In the genomic region with DNA sequence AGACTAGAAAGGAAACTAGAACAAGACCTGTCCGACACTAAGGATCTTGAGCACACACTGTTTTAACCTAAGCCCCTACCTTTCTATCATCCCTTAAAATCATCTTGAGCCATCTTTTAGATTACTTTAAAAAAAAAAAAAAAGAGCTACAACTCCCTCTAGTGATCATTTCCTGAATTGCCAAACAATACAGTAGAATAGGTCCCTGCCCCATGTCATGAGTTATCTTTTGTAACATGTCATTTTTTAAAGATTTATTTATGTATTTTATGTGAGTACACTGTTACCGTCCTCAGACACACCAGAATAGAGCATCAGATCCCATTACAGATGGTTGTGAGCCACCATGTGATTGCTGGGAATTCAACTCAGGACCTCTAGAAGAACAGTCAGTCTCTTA, we compare ENCODE assay signal across 10 mouse cellular contexts. TPM values are rescaled to one million over a fixed set of nuclear protein-coding genes. Genes with fewer than 3 reads are reported as not detected.
DNase-seq lines count a peak whose midpoint lies in the region; ATAC-seq and TF ChIP-seq lines count a peak whose summit lies in the region.
"Had no signal": no experiment of that assay in that cellular context is flagged by ENCODE, and none has a peak within 500 bp of the region (broad histone marks: within the 10 kb centered on the region; RNA-seq: fewer than 3 reads in every experiment).

No protein-coding gene starts in this region.

- no peak for TF ChIP-seq CTCF in liver, adult 2 months (IDR thresholded peaks at IDR 0.05; ENCODE audit: low read depth, low read length)
- TF ChIP-seq CTCF in brain, embryonic 14.5 days (IDR thresholded peaks at IDR 0.05; ENCODE audit: borderline replicate concordance, extremely low read depth, insufficient read depth, insufficient read length), result no peak

- no peak overlapping the region for H3K4me2 ChIP-seq in embryonic facial prominence, embryonic 11.5 days (ENCODE audit: low read depth, low read length)
- no peak overlapping the region for H3K4me2 ChIP-seq in liver, embryonic 12.5 days
- H3K4me2 ChIP-seq in midbrain, embryonic 14.5 days (ENCODE audit: low read length), result no peak overlapping the region
- H3K4me2 ChIP-seq: limb, embryonic 12.5 days had no signal

- H3K79me2 ChIP-seq in liver, adult 2 months (ENCODE audit: control insufficient read depth, insufficient read depth, low read length), result peaks cover 4% of the 10 kb centered on the region; the same call in 1 of the 2 replicates

- no peaks in the 10 kb centered on the region for H3K4me1 ChIP-seq in embryonic facial prominence, embryonic 11.5 days (ENCODE audit: control insufficient read depth, insufficient read depth, low read length)
- no peaks in the 10 kb centered on the region for H3K4me1 ChIP-seq in embryonic facial prominence, embryonic 10.5 days
- peaks cover 7% of the 10 kb centered on the region for H3K4me1 ChIP-seq in liver, adult 2 months (ENCODE audit: control insufficient read depth, insufficient read depth, low read length)
- H3K4me1 ChIP-seq in liver, embryonic 12.5 days, result peaks cover 7% of the 10 kb centered on the region; the same call in 1 of the 2 replicates
- H3K4me1 ChIP-seq in midbrain, embryonic 14.5 days (ENCODE audit: control insufficient read depth, insufficient read depth, low read length), result no peaks in the 10 kb centered on the region
- H3K4me1 ChIP-seq: limb, embryonic 12.5 days had no signal

- H3K9me3 ChIP-seq in embryonic facial prominence, embryonic 11.5 days (replicated peaks; ENCODE audit: control insufficient read depth, low read length), result no peaks in the 10 kb centered on the region
- no peaks in the 10 kb centered on the region for H3K9me3 ChIP-seq in embryonic facial prominence, embryonic 10.5 days
- no peaks in the 10 kb centered on the region for H3K9me3 ChIP-seq in liver, embryonic 12.5 days (replicated peaks)
- H3K9me3 ChIP-seq in midbrain, embryonic 14.5 days (ENCODE audit: control insufficient read depth, low read length), result no peaks in the 10 kb centered on the region
- H3K9me3 ChIP-seq: limb, embryonic 12.5 days had no signal

- peak; percentile 57 for DNase-seq in embryonic facial prominence, embryonic 11.5 days (ENCODE audit: low spot score)
- DNase-seq in embryonic facial prominence, embryonic 10.5 days (ENCODE audit: low spot score), result no peak
- peak; percentile 31 for DNase-seq in liver, adult 2 months (ENCODE audit: extremely low read depth, low read depth, low spot score)
- DNase-seq in brain, embryonic 14.5 days (ENCODE audit: low read depth), result peak; percentile 42
- DNase-seq in midbrain, embryonic 14.5 days, result peak; percentile 72
- no peak for DNase-seq in ovary, postnatal 10 days (ENCODE audit: low spot score)
- no peak for DNase-seq in left cerebral cortex, adult 8-10 months (ENCODE audit: low spot score in 2 of 2)
- DNase-seq: cerebellum, postnatal 14 days had no signal

- 53% methylated on average over 2 of the region's 2 CpGs for WGBS in embryonic facial prominence, embryonic 11.5 days
- 53% methylated on average over 2 of the region's 2 CpGs for WGBS in embryonic facial prominence, embryonic 10.5 days
- 52% methylated on average over 2 of the region's 2 CpGs for WGBS in liver, adult 2 months
- 34% methylated on average over 2 of the region's 2 CpGs for WGBS in liver, embryonic 12.5 days (ENCODE audit: insufficient replicate concordance)
- WGBS in midbrain, embryonic 14.5 days, result 53% methylated on average over 2 of the region's 2 CpGs

- no peak overlapping the region for H3K27ac ChIP-seq in embryonic facial prominence, embryonic 11.5 days (replicated peaks; ENCODE audit: low read depth, low read length)
- no peak overlapping the region for H3K27ac ChIP-seq in embryonic facial prominence, embryonic 10.5 days (replicated peaks)
- no peak overlapping the region for H3K27ac ChIP-seq in liver, adult 2 months (replicated peaks; ENCODE audit: insufficient read depth, low read depth, low read length)
- H3K27ac ChIP-seq in liver, embryonic 12.5 days, result no peak overlapping the region
- no peak overlapping the region for H3K27ac ChIP-seq in midbrain, embryonic 14.5 days (replicated peaks; ENCODE audit: low read depth, low read length)
- H3K27ac ChIP-seq: limb, embryonic 12.5 days had no signal

- H3K9ac ChIP-seq in embryonic facial prominence, embryonic 11.5 days (replicated peaks; ENCODE audit: low read length), result no peak overlapping the region
- H3K9ac ChIP-seq in liver, adult 2 months (ENCODE audit: low read depth, low read length), result no peak overlapping the region
- H3K9ac ChIP-seq in liver, embryonic 12.5 days, result no peak overlapping the region
- H3K9ac ChIP-seq in midbrain, embryonic 14.5 days (replicated peaks; ENCODE audit: low read length), result no peak overlapping the region
- H3K9ac ChIP-seq: limb, embryonic 12.5 days had no signal

- H3K4me3 ChIP-seq in embryonic facial prominence, embryonic 11.5 days (ENCODE audit: low read depth, low read length), result no peak overlapping the region
- H3K4me3 ChIP-seq in embryonic facial prominence, embryonic 10.5 days, result no peak overlapping the region
- H3K4me3 ChIP-seq in liver, adult 2 months (ENCODE audit: insufficient read depth, low read depth, low read length), result no peak overlapping the region
- H3K4me3 ChIP-seq in liver, embryonic 12.5 days, result no peak overlapping the region
- no peak overlapping the region for H3K4me3 ChIP-seq in midbrain, embryonic 14.5 days (replicated peaks; ENCODE audit: low read depth, low read length)
- H3K4me3 ChIP-seq: limb, embryonic 12.5 days had no signal

- no peak for TF ChIP-seq POLR2A in liver, adult 2 months (IDR thresholded peaks at IDR 0.05; ENCODE audit: extremely low read depth, insufficient read depth, low read length)
- TF ChIP-seq POLR2A in brain, embryonic 14.5 days (IDR thresholded peaks at IDR 0.05; ENCODE audit: borderline replicate concordance, extremely low read depth, insufficient read depth, insufficient read length, poor library complexity, severe bottlenecking), result no peak

- H3K36me3 ChIP-seq in embryonic facial prominence, embryonic 11.5 days (replicated peaks; ENCODE audit: control insufficient read depth, insufficient read depth, low read depth, low read length), result no peaks in the 10 kb centered on the region
- H3K36me3 ChIP-seq in embryonic facial prominence, embryonic 10.5 days (replicated peaks), result no peaks in the 10 kb centered on the region
- peaks cover 20% of the 10 kb centered on the region for H3K36me3 ChIP-seq in liver, adult 2 months (ENCODE audit: control insufficient read depth, insufficient read depth, low read length)
- no peaks in the 10 kb centered on the region for H3K36me3 ChIP-seq in liver, embryonic 12.5 days
- no peaks in the 10 kb centered on the region for H3K36me3 ChIP-seq in midbrain, embryonic 14.5 days (ENCODE audit: control insufficient read depth, insufficient read depth, low read length)
- H3K36me3 ChIP-seq: limb, embryonic 12.5 days had no signal

- H3K27me3 ChIP-seq in embryonic facial prominence, embryonic 11.5 days (ENCODE audit: control insufficient read depth, insufficient read depth, low read length), result no peaks in the 10 kb centered on the region
- no peaks in the 10 kb centered on the region for H3K27me3 ChIP-seq in embryonic facial prominence, embryonic 10.5 days (replicated peaks; ENCODE audit: low read depth, poor library complexity, severe bottlenecking)
- no peaks in the 10 kb centered on the region for H3K27me3 ChIP-seq in liver, adult 2 months (ENCODE audit: control insufficient read depth, insufficient read depth, low read length)
- H3K27me3 ChIP-seq in liver, embryonic 12.5 days (replicated peaks), result peaks cover 31% of the 10 kb centered on the region
- no peaks in the 10 kb centered on the region for H3K27me3 ChIP-seq in midbrain, embryonic 14.5 days (ENCODE audit: control insufficient read depth, insufficient read depth, low read length)
- H3K27me3 ChIP-seq: limb, embryonic 12.5 days had no signal

- no peak for ATAC-seq in embryonic facial prominence, embryonic 11.5 days (replicated peaks; ENCODE audit: insufficient number of reproducible peaks, low FRiP score, low TSS enrichment, low read depth)
- ATAC-seq in liver, embryonic 12.5 days, result no peak
- no peak for ATAC-seq in midbrain, embryonic 14.5 days (ENCODE audit: low FRiP score, low TSS enrichment)

RNA-seq across cellular contexts. Expression of gene Card6, which starts 2.0 kb away (rescaled TPM):
- 1.1 and 1.3 TPM in 2 replicates for polyA plus RNA-seq in embryonic facial prominence, embryonic 11.5 days (2014; fragmentation: Nextera tagmentation; extraction: Ambion mirVana)
- polyA plus RNA-seq in embryonic facial prominence, embryonic 10.5 days (2016; fragmentation: Nextera tagmentation; extraction: Ambion mirVana), result 0.52 and 0.95 TPM in 2 replicates
- total RNA-seq in liver, adult 2 months (2014; rRNA removed), result 6.8 and 7.5 TPM in 2 replicates
- polyA plus RNA-seq in liver, adult 2 months (2012; rRNA removed), result 2.5 TPM in 2 replicates
- 0.85 and 1.0 TPM in 2 replicates for polyA plus RNA-seq in liver, embryonic 12.5 days (2016; fragmentation: Nextera tagmentation; extraction: Ambion mirVana)
- 0.48 and 0.70 TPM in 2 replicates for polyA plus RNA-seq in brain, embryonic 14.5 days (2012; rRNA removed)
- 0.36 and 0.86 TPM in 2 replicates for polyA plus RNA-seq in midbrain, embryonic 14.5 days (2014; fragmentation: Nextera tagmentation; extraction: Ambion mirVana)
- total RNA-seq in left cerebral cortex, adult 8-10 months (2022), result 1 to 10 TPM; 2.2 to 3.0 (median 2.8) TPM

RNA-seq across cellular contexts. Expression of gene Rpl37, which starts 10.2 kb away (rescaled TPM):
- 561 and 580 TPM in 2 replicates for polyA plus RNA-seq in embryonic facial prominence, embryonic 11.5 days (2014; fragmentation: Nextera tagmentation; extraction: Ambion mirVana)
- 494 and 521 TPM in 2 replicates for polyA plus RNA-seq in embryonic facial prominence, embryonic 10.5 days (2016; fragmentation: Nextera tagmentation; extraction: Ambion mirVana)
- 386 and 436 TPM in 2 replicates for total RNA-seq in liver, adult 2 months (2014; rRNA removed)
- polyA plus RNA-seq in liver, adult 2 months (2012; rRNA removed), result 282 and 301 TPM in 2 replicates
- 532 and 540 TPM in 2 replicates for polyA plus RNA-seq in liver, embryonic 12.5 days (2016; fragmentation: Nextera tagmentation; extraction: Ambion mirVana)
- 979 and 999 TPM in 2 replicates for polyA plus RNA-seq in brain, embryonic 14.5 days (2012; rRNA removed)
- 446 and 522 TPM in 2 replicates for polyA plus RNA-seq in midbrain, embryonic 14.5 days (2014; fragmentation: Nextera tagmentation; extraction: Ambion mirVana)
- total RNA-seq in left cerebral cortex, adult 8-10 months (2022), result 100 to 1,000 TPM; 292 to 338 (median 307) TPM

RNA-seq across cellular contexts. Expression of gene Prkaa1, which starts 37.4 kb away (rescaled TPM):
- polyA plus RNA-seq in embryonic facial prominence, embryonic 11.5 days (2014; fragmentation: Nextera tagmentation; extraction: Ambion mirVana), result 21.9 and 23.3 TPM in 2 replicates
- polyA plus RNA-seq in embryonic facial prominence, embryonic 10.5 days (2016; fragmentation: Nextera tagmentation; extraction: Ambion mirVana), result 15.2 and 16.0 TPM in 2 replicates
- 6.3 and 7.8 TPM in 2 replicates for total RNA-seq in liver, adult 2 months (2014; rRNA removed)
- 1.8 and 1.9 TPM in 2 replicates for polyA plus RNA-seq in liver, adult 2 months (2012; rRNA removed)
- polyA plus RNA-seq in liver, embryonic 12.5 days (2016; fragmentation: Nextera tagmentation; extraction: Ambion mirVana), result 21.3 and 22.3 TPM in 2 replicates
- 11.5 and 14.4 TPM in 2 replicates for polyA plus RNA-seq in brain, embryonic 14.5 days (2012; rRNA removed)
- polyA plus RNA-seq in midbrain, embryonic 14.5 days (2014; fragmentation: Nextera tagmentation; extraction: Ambion mirVana), result 14.9 and 19.7 TPM in 2 replicates
- total RNA-seq in left cerebral cortex, adult 8-10 months (2022), result 10 to 100 TPM; 23.2 to 24.7 (median 24.2) TPM

RNA-seq across cellular contexts. Expression of gene C7, which starts 42.8 kb away (rescaled TPM):
- 0.15 and 0.18 TPM in 2 replicates for polyA plus RNA-seq in embryonic facial prominence, embryonic 11.5 days (2014; fragmentation: Nextera tagmentation; extraction: Ambion mirVana)
- 0.08 and 0.09 TPM in 2 replicates for polyA plus RNA-seq in embryonic facial prominence, embryonic 10.5 days (2016; fragmentation: Nextera tagmentation; extraction: Ambion mirVana)
- 0.46 and 0.94 TPM in 2 replicates for total RNA-seq in liver, adult 2 months (2014; rRNA removed)
- 0.11 and 0.22 TPM in 2 replicates for polyA plus RNA-seq in liver, adult 2 months (2012; rRNA removed)
- polyA plus RNA-seq in liver, embryonic 12.5 days (2016; fragmentation: Nextera tagmentation; extraction: Ambion mirVana), result not detected in 2 replicates
- 0.14 and 0.20 TPM in 2 replicates for polyA plus RNA-seq in brain, embryonic 14.5 days (2012; rRNA removed)
- 0.13 and 0.16 TPM in 2 replicates for polyA plus RNA-seq in midbrain, embryonic 14.5 days (2014; fragmentation: Nextera tagmentation; extraction: Ambion mirVana)
- 1 to 10 TPM in 3 of 4 experiments, under 1 TPM in 1; 0.95 to 1.2 (median 1.1) TPM for total RNA-seq in left cerebral cortex, adult 8-10 months (2022)
- polyA plus RNA-seq: limb, embryonic 12.5 days had no signal

Comparison
In these comparisons a context has a peak if more than half of its experiments do, and no peak if none do; other contexts are left out.
1. DNase-seq: peak in embryonic facial prominence, embryonic 11.5 days (single experiment), liver, adult 2 months (single experiment), brain, embryonic 14.5 days (single experiment) and midbrain, embryonic 14.5 days (single experiment); none in embryonic facial prominence, embryonic 10.5 days (single experiment), ovary, postnatal 10 days (single experiment) and left cerebral cortex, adult 8-10 months (0 of 2).